Mouse (Mus musculus) lung, postnatal 0 days (tissue): ENCODE measurements around the gene Dnaaf5.

Experiments used
- CTCF ChIP-seq: IDR thresholded peaks from 2 replicates; pipeline ENCODE4 v1.5.1; 2016; ENCODE audit warnings: antibody characterized with exemption, mild to moderate bottlenecking
- EP300 ChIP-seq: IDR thresholded peaks from 2 replicates; pipeline ENCODE4 v1.6.1; 2016; ENCODE audit warnings: antibody characterized with exemption, mild to moderate bottlenecking, control low read depth

- TF ChIP-seq CTCF, result no peak
- no peak for TF ChIP-seq EP300
These were observed 73.3 kb downstream of the Dnaaf5 start for GRCm38 (mm10) chr5:139223331-139223730.
